Mouse (Mus musculus) megakaryocyte, adult 5-6 weeks (primary cell): ENCODE results near the gene 4921524J17Rik. TPM values are rescaled to one million over a fixed set of nuclear protein-coding genes. Genes with fewer than 3 reads are reported as not detected.

ENCODE experiments used
- ATAC-seq: 2 replicates; pipeline ENCODE4 v1.8.0; 2016; ENCODE audit warnings: mild to moderate bottlenecking, inconsistent platforms; ENCODE audit not compliant: poor library complexity, severe bottlenecking
- total RNA-seq, 2 experiments: library from RNA; stranded (forward) in 1 of 2; stranded (reverse) in 1 of 2; fragments of 153-499, 151-499 nt in 1 of 2; fragments of 221-1000, 200-1000 nt in 1 of 2; gene quantifications; 2 replicates each; pipeline versions ENCODE4 v1.2.3 to v1.2.4; 2015 to 2017

The 4921524J17Rik gene
- total RNA-seq (2015) (21.1 and 21.2 TPM in 2 replicates), total RNA-seq (2017) (28.9 and 54.2 TPM in 2 replicates)

- peak; percentile 99 for ATAC-seq
Observed at GRCm38 (mm10) chr8:85432168-85433016, at the start of gene 4921524J17Rik. Gene 4921524J17Rik, minus strand, starts transcription at chr8:85432833.

GRCm38 (mm10) chr8:85482427-85482826 is 49.8 kb upstream of the 4921524J17Rik start:
- no peak for ATAC-seq

GRCm38 (mm10) chr8:85481900-85482299 is 49.3 kb upstream of the 4921524J17Rik start:
- ATAC-seq = peak; percentile 100

- ATAC-seq = no peak
Observed at GRCm38 (mm10) chr8:85479710-85480109, 47.1 kb upstream of the 4921524J17Rik start.

GRCm38 (mm10) chr8:85478397-85478796 is 45.8 kb upstream of the 4921524J17Rik start:
- no peak for ATAC-seq

- no peak for ATAC-seq
Observed at GRCm38 (mm10) chr8:85476970-85477545, 44.4 kb upstream of the 4921524J17Rik start.

GRCm38 (mm10) chr8:85474924-85475323 is 42.3 kb upstream of the 4921524J17Rik start:
- ATAC-seq = no peak

- ATAC-seq = no peak
Observed at GRCm38 (mm10) chr8:85473246-85473645, 40.6 kb upstream of the 4921524J17Rik start.

- no peak for ATAC-seq
Observed at GRCm38 (mm10) chr8:85472800-85473199, 40.2 kb upstream of the 4921524J17Rik start.

- no peak for ATAC-seq
Observed at GRCm38 (mm10) chr8:85470753-85471152, 38.1 kb upstream of the 4921524J17Rik start.

- ATAC-seq = no peak
Observed at GRCm38 (mm10) chr8:85466056-85466455, 33.4 kb upstream of the 4921524J17Rik start.

GRCm38 (mm10) chr8:85464316-85464715 is 31.7 kb upstream of the 4921524J17Rik start:
- no peak for ATAC-seq

GRCm38 (mm10) chr8:85462441-85462840 is 29.8 kb upstream of the 4921524J17Rik start:
- ATAC-seq = no peak

- ATAC-seq = peak; percentile 68
Observed at GRCm38 (mm10) chr8:85461377-85461776, 28.7 kb upstream of the 4921524J17Rik start.

GRCm38 (mm10) chr8:85460804-85461203 is 28.2 kb upstream of the 4921524J17Rik start:
- no peak for ATAC-seq

GRCm38 (mm10) chr8:85459582-85459981 is 26.9 kb upstream of the 4921524J17Rik start:
- ATAC-seq = no peak

- ATAC-seq = peak; percentile 87
Observed at GRCm38 (mm10) chr8:85456536-85456935, 23.9 kb upstream of the 4921524J17Rik start.

GRCm38 (mm10) chr8:85454750-85455149 is 22.1 kb upstream of the 4921524J17Rik start:
- no peak for ATAC-seq

GRCm38 (mm10) chr8:85453256-85453655 is 20.6 kb upstream of the 4921524J17Rik start:
- no peak for ATAC-seq

- no peak for ATAC-seq
Observed at GRCm38 (mm10) chr8:85452328-85452727, 19.7 kb upstream of the 4921524J17Rik start.

- peak; percentile 71 for ATAC-seq
Observed at GRCm38 (mm10) chr8:85450335-85450734, 17.7 kb upstream of the 4921524J17Rik start.
